Mouse (Mus musculus) liver, adult 2 months (tissue): Measurements from ENCODE around the gene Plppr2. TPM values are rescaled to one million over a fixed set of nuclear protein-coding genes. Genes with fewer than 3 reads are reported as not detected.
A peak's percentile ranks its signal among the peaks of the same experiment; 100 is the strongest.

Experiments
- DNase-seq: peaks from one replicate; pipeline ENCODE4 v3.0.0-alpha.2; 2011; ENCODE audit warnings: low read depth, low spot score; ENCODE audit errors: extremely low read depth
- H3K27ac ChIP-seq: fragments of 200-500 bp; replicated peaks from 2 replicates; pipeline ENCODE4 v1.5.1; 2012; ENCODE audit warnings: low read depth, mild to moderate bottlenecking, control low read depth, inconsistent platforms, low read length; ENCODE audit not compliant: insufficient read depth
- H3K27me3 ChIP-seq: fragments of 200-500 bp; 2 replicates; pipeline ENCODE4 v1.6.1; 2012; ENCODE audit warnings: mild to moderate bottlenecking, moderate library complexity, low read length, inconsistent platforms; ENCODE audit not compliant: control insufficient read depth, insufficient read depth
- H3K36me3 ChIP-seq: fragments of 200-500 bp; 2 replicates; pipeline ENCODE4 v1.6.1; 2012; ENCODE audit warnings: low read length, inconsistent platforms; ENCODE audit not compliant: control insufficient read depth, insufficient read depth
- H3K4me1 ChIP-seq: fragments of 200-500 bp; 2 replicates; pipeline ENCODE4 v1.6.1; 2011; ENCODE audit warnings: low read length; ENCODE audit not compliant: control insufficient read depth, insufficient read depth
- H3K4me3 ChIP-seq: fragments of 200-500 bp; 2 replicates; pipeline ENCODE4 v1.5.1; 2011; ENCODE audit warnings: low read depth, mild to moderate bottlenecking, control low read depth, low read length, moderate library complexity; ENCODE audit not compliant: insufficient read depth
- H3K79me2 ChIP-seq: fragments of 200-500 bp; 2 replicates; pipeline ENCODE4 v1.6.1; 2012; ENCODE audit warnings: inconsistent platforms, mild to moderate bottlenecking, low read length, moderate library complexity; ENCODE audit not compliant: control insufficient read depth, insufficient read depth
- H3K9ac ChIP-seq: fragments of 200-500 bp; 2 replicates; pipeline ENCODE4 v1.6.1; 2012; ENCODE audit warnings: low read depth, mild to moderate bottlenecking, control low read depth, inconsistent platforms, low read length
- CTCF ChIP-seq: fragments of 200-500 bp; IDR thresholded peaks from 2 replicates; pipeline ENCODE4 v1.5.1; 2011; ENCODE audit warnings: low read depth, low read length, control low read depth
- POLR2A ChIP-seq: fragments of 200-500 bp; IDR thresholded peaks from 2 replicates; pipeline ENCODE4 v1.6.1; 2011; ENCODE audit warnings: low read length, control low read depth; ENCODE audit not compliant: insufficient read depth; ENCODE audit errors: extremely low read depth
- WGBS: fragments of 180-500 bp; shearing (Covaris S2); methylation state at CpG from one replicate; pipeline ENCODE4 v1.1.7; 2018; 5-methylcytosine and 5-hydroxymethylcytosine counted together
- polyA plus RNA-seq: library from polyadenylated mRNA; depleted of rRNA; stranded (reverse); fragments of >200 nt; gene quantifications from 2 replicates; pipeline ENCODE4 v1.2.3, GENCODE M21; 2012
- total RNA-seq: library from RNA; depleted of rRNA; stranded (reverse); fragments of >200 nt; gene quantifications from 2 replicates; pipeline ENCODE4 v1.2.3, GENCODE M21; 2014

Plppr2 gene
- total and polyA plus RNA-seq, 2 experiments = 0.74 to 14.6 TPM

GRCm38 (mm10) chr9:21968883-21969282, 32.0 kb downstream of the Plppr2 start:
- 61% methylated on average over 6 of the region's 6 CpGs for WGBS
- peaks cover 8% of the 10 kb centered on the region; the same call in 1 of the 2 replicates for H3K36me3 ChIP-seq
- H3K27me3 ChIP-seq = no peaks in the 10 kb centered on the region

GRCm38 (mm10) chr9:21969304-21969703, 32.5 kb downstream of the Plppr2 start:
- H3K27ac ChIP-seq = 0 out of 2 replicates have a peak overlapping the region, but pooled peaks have one; percentile 10
- H3K27me3 ChIP-seq = no peaks in the 10 kb centered on the region
- WGBS = 41% methylated on average over 4 of the region's 4 CpGs
- no peaks in the 10 kb centered on the region for H3K4me1 ChIP-seq
- H3K4me3 ChIP-seq = no peak overlapping the region
- TF ChIP-seq CTCF = no peak
- TF ChIP-seq POLR2A = no peak
- H3K9ac ChIP-seq = no peak overlapping the region
- no peaks in the 10 kb centered on the region for H3K79me2 ChIP-seq
- peak; percentile 56 for DNase-seq
- H3K36me3 ChIP-seq = peaks cover 8% of the 10 kb centered on the region; the same call in 1 of the 2 replicates

More at GRCm38 (mm10) chr9:21968883-21969282, 32.0 kb downstream of the Plppr2 start:
- no peak overlapping the region for H3K4me3 ChIP-seq
- no peak for TF ChIP-seq POLR2A
- no peak for TF ChIP-seq CTCF
- no peaks in the 10 kb centered on the region for H3K79me2 ChIP-seq
- DNase-seq = no peak
- H3K27ac ChIP-seq = 0 out of 2 replicates have a peak overlapping the region, but pooled peaks have one; percentile 10
- no peaks in the 10 kb centered on the region for H3K4me1 ChIP-seq
- no peak overlapping the region for H3K9ac ChIP-seq

- no peaks in the 10 kb centered on the region for H3K4me1 ChIP-seq
- H3K4me3 ChIP-seq = no peak overlapping the region
- peaks cover 22% of the 10 kb centered on the region for H3K36me3 ChIP-seq
- no peak overlapping the region for H3K27ac ChIP-seq
- 83% methylated on average over 10 of the region's 10 CpGs for WGBS
- TF ChIP-seq POLR2A = no peak
- no peak for TF ChIP-seq CTCF
- H3K27me3 ChIP-seq = no peaks in the 10 kb centered on the region
- H3K9ac ChIP-seq = no peak overlapping the region
- no peak for DNase-seq
- no peaks in the 10 kb centered on the region for H3K79me2 ChIP-seq
Measured at GRCm38 (mm10) chr9:21976626-21977175, 39.9 kb downstream of the Plppr2 start.

- H3K36me3 ChIP-seq = peaks cover 22% of the 10 kb centered on the region
- TF ChIP-seq CTCF (no peak), POLR2A (no peak)
- no peaks in the 10 kb centered on the region for H3K27me3 ChIP-seq
- WGBS = 90% methylated on average over 5 of the region's 5 CpGs
- DNase-seq = no peak
- H3K4me3 ChIP-seq = no peak overlapping the region
- no peak overlapping the region for H3K9ac ChIP-seq
- H3K79me2 ChIP-seq = no peaks in the 10 kb centered on the region
- H3K4me1 ChIP-seq = no peaks in the 10 kb centered on the region
- H3K27ac ChIP-seq = no peak overlapping the region
Measured at GRCm38 (mm10) chr9:21977331-21977730, 40.5 kb downstream of the Plppr2 start.

- H3K27me3 ChIP-seq = no peaks in the 10 kb centered on the region
- H3K79me2 ChIP-seq = no peaks in the 10 kb centered on the region
- WGBS = 37% methylated on average over 2 of the region's 2 CpGs
- H3K36me3 ChIP-seq = peaks cover 19% of the 10 kb centered on the region
- no peak for DNase-seq
- no peak overlapping the region for H3K4me3 ChIP-seq
- no peak overlapping the region for H3K9ac ChIP-seq
- H3K4me1 ChIP-seq = no peaks in the 10 kb centered on the region
- TF ChIP-seq POLR2A (no peak), CTCF (peak; percentile 89)
- no peak overlapping the region for H3K27ac ChIP-seq
Measured at GRCm38 (mm10) chr9:21977972-21978371, 41.1 kb downstream of the Plppr2 start.

- Histone ChIP-seq H3K27me3 (no peaks in the 10 kb centered on the region), H3K9ac (no peak overlapping the region), H3K36me3 (peaks cover 14% of the 10 kb centered on the region), H3K4me1 (no peaks in the 10 kb centered on the region), H3K27ac (no peak overlapping the region), H3K79me2 (no peaks in the 10 kb centered on the region), H3K4me3 (no peak overlapping the region)
- WGBS = 69% methylated on average over 4 of the region's 4 CpGs
- no peak for TF ChIP-seq POLR2A
- no peak for TF ChIP-seq CTCF
- no peak for DNase-seq
Measured at GRCm38 (mm10) chr9:21978398-21979128, 41.7 kb downstream of the Plppr2 start.
